Mouse (Mus musculus) testis, postnatal 10 days (tissue): ENCODE results near the gene Sh3d21.
"Not testable (repeated sequence)": the region's sequence is repeated elsewhere in the genome, so short reads cannot be mapped to it uniquely, and the experiment has no call there.

Experiments
- DNase-seq: peaks from one replicate; pipeline ENCODE4 v3.0.0; 2021; ENCODE audit warnings: low spot score

Sh3d21 gene

DNA sequence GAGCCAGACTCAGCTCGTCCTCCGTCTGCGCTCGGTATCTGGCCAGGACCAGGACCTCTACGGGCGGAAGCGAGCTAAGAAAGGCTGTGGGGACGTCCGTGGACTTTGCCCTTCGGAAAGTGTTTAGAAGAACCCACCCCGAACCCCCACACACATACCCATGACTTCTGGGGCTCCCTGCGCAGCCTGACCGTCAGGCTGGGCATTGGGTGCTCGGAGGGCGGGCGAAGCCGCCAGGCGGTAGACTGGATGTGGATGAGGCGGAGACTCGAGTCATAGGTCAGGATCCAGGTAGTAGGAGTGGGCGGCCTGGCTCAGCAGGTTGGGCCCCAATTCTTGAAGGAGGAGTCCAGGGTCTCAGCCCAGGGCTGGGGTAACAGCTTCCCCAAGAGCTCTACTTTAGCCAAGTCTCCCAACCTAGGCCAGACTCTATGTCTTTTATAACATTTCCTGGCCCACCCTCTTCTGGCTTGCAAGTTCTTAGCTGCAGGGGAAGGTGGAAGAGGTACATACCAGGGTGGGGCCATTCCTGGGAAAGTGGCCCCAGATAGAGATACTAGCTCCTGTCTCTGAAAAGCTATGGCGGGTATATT lies at the start of gene Sh3d21:
Gene Sh3d21 (minus strand): TSS at position 425 of the 593 bp plus-strand sequence.
- DNase-seq = no peak

DNA sequence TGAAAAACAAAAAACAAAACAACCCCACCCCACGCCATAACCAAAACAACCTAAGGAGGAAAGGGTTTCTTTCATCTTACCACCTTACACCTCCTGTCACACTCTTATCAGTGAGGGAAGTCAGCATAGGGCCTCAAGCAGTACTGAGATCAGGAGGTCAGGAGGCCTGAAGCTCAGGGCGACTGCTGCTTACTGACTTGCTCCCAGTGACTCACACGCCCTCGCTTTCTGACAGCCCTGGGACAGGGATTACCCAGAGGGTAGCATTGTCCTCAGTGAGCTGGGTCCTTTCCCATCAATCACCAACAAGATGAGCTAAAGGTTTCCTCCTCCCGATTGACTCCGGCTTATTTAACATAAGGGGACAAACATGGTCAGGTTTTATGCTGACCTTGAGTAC lies 43.8 kb upstream of the Sh3d21 start:
- no peak for DNase-seq

DNA sequence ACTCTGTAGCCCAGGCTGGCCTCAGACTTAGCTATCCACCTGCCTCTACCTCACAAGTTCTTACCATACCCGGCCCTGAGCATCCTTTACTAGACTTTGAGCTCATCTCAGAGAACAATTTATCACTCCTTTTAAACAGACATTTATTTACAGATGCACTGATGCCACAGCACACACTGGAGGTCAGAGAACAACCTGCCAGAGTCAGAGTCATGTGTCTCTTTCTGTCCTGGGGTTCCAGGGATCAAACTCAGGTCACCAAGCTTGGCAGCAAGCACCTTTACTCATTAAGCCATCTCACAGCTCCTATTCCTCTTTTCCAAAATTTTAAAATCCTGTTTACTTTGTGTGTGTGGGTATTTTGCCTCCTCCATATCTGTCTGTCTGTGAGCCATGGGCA lies 42.1 kb upstream of the Sh3d21 start:
- no peak for DNase-seq

DNA sequence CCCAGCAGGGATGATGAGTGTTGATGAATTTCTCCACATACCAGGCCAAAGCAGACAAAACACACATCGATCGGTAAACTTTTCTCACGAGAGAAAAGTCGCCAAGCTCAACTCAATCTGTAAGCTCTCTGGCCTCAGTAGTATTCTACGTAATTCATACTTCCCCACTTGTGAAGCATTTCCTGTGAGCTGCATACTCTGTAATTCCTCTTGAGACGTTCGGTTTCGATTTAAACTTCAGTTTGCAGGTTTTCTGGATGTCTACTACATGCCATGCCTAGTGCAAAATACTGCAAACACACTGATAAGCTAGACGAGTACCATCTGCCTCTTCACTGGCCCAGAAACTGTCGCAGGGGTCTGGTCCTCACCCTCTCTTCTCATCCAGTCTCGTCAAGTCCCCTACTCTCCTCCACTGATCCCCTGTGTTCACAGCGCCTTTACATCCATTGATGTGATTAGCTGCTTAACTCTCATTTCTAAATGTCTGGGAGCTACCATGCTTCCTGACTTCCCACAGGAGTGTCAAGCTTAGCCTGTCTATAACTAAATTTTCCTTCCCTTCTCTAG lies 41.5 kb upstream of the Sh3d21 start:
- DNase-seq = no peak

DNA sequence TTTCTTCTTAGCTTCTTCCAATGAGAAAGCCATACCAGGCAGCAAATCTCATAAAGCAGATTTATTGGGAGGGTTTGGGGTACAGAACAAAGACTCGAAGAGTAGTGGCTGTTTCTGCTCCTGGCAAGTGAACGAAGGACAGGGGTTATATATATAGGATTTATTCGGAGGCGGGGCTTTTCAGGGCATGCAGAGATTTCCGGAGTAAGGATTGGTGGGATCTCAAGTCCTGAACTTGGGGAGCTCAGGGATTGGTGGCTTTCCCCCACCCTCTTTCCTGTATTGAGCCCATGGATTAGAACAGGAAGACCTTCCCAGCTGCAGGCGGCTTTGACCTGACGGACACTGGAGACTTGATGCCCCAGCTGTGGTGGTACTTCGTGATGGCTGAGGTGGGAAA lies 40.7 kb upstream of the Sh3d21 start:
- DNase-seq = no peak

DNA sequence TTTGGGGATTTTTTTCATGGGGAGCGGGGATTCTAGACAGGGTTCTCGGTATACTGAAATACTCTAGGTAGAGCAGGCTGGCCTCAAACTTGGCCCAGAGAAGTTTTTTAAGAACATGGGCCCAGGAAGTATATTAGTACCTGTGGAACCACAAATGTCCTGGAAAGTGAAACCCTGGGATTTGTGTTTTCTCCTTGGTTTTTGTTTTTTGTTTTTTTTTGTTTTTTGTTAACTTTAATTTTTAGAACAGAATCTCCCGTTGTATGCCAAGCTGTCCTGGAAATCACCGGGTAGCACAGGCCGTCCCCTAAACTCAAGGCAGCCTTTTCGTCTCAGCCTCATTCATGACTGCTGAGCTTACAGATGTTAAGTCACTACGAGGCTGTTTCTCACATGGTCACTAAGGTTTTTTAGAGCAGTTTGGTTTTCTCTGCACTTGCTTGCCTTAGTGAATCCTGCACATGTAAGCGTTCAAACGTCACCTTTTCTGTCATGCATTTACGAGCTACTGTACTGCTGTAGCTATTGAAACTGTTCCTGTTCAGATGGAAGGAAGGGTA lies 40.1 kb upstream of the Sh3d21 start:
- no peak for DNase-seq

DNA sequence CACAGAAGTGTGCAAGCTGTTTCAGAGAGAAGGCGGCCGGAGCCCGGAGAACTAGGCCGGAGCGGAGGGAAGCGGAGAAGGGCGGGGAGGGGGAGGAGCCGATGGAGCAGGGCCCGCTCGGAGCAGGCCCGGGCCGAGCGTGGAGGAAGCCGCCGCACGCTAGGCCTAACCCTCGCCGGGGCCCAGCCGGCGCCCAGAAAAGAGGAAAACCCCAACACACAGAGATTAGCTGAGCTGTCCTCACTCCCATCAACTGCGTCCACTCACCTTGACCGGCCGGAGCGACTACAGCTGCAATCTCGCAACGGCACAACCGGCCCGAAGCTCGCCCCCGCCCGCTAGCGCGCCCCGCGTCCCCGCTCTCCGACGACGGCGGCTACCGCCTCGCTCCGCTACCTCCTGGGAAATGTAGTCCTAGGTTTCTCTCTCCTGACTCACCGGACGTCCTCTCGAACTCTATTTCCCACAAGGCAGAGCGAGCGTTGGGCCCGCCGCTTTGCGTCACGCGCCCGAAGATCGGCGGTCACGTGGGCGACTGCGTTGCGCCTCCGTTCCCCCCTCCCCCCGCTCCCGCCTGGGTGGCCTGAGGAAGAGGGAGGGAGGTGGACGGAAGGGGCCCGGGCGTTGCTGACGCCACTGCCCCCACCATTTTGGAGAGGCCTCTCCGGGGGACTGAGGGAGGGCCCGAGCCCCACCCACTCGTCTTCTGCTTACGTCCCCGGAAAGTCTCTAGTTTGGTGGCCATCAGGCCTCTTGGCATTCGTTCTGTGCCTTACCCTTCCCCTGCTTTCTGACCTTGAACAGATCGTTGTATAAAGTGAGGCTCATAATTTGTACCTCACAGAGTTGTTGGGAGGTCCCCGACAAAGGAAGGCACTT lies 39.3 kb upstream of the Sh3d21 start, which contains the start of gene Thrap3:
Gene Thrap3 (minus strand): TSS at position 458 of the 879 bp plus-strand sequence.
- peak; percentile 99 for DNase-seq

DNA sequence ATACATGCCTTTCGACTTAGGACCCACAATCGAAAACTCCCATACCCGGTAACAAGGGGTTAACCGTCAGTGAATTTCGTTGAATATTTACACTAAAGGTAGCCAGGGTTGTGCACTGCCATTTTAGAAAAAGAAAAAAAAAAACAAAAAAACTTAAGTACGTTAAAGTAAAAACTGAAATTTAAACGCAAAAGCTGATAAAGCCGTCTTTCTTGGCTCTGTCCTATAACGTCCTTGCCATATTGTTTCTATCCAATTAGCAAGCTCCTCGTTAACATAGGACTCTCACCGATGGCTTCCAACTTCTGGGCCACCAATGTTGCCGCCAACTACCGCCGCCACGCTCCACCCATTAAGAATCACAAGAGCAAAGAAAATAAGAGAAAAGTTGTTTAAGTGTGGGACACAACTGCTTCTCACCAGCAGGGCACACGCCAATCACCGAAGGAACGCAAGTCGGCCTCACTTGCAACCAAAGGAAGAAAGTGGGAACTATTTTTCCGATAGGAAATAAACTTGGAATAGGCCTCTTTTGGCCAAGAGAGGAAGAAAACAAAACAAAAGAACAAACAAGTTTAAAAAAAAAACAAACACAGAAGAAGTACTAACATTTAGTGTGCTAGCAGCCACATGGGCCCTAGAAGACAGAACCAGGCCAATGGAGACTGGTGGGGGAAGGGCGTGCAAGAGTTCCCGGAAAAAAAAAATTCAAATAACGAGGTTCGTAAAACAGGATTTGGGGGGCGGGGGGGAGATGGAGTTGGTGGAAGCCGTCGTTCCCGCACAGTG lies 38.4 kb upstream of the Sh3d21 start:
- peak; percentile 66 for DNase-seq

DNA sequence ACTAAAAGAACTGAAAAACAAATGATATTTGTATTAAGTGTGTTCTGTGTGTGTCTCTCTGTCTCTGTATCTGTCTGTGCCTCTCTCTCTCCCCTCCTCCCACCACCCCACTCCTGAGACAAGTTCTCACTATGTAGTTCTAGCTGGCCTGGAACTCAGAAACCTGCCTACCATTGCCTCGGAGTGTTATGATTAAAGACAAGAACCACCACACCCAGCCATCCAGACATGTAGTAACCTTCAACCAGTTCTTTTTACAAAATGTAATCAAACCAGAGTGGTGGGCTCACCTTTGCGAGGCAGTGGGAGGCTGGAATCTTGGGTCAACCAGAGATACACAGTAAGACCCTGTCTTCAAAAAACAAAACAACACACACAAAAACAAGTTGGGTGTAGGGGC lies 37.4 kb upstream of the Sh3d21 start:
- DNase-seq = no peak

DNA sequence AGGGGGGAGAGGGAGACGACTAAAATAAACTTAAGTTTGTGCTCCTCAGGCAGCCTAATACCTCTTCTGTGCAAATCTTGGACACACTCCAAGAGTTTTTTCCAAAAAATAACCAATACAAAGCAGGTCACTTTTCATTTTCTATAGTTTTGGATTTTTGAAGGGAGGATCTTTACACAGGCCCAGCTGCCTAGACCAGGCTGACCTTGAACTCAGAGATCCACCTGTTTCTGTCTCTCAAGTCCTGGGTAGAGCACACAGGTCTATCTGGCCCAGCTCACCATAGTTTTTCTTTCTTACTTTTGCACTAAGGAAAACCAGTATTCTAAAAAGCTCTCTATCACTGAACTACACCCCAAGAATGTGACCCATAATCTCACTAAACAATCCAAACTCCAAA lies 36.7 kb upstream of the Sh3d21 start:
- no peak for DNase-seq

DNA sequence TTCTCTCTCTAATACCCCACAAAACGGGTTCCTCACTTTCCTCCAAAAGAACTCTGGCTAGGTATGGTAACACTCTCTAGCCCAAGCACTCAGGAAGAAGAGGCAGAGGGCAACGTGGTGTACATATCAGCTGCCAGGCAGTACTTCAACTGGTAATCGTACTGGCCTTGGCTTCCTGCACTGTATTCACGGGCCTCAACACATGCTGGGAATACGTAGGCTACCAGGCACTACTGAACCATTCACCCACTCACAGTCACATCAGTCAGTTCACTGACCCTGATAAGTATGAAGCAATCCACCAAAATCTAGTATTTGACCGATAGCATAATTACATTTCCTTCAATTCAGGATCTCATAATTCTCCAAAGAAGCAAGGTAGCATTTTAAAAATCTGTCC lies 36.3 kb upstream of the Sh3d21 start:
- DNase-seq = no peak

DNA sequence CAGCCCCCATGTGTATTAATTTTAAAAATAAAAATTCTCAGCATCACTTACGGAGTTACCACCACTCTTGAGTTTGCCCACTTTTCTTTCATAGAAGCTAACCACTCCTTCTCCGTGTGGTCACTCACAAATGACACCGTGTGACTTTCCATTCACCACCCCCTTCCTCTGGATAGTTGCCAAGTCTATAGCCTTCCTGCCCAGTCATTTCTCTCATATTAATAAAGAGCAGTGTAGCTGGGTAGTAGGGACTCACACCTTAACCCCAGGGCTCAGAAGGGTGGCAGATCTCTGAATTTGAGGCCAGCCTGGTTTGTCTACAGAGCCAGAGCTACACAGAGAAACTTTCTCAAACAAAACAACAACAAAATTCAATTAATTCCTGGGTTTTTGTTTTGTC lies 34.2 kb upstream of the Sh3d21 start:
- DNase-seq = no peak

DNA sequence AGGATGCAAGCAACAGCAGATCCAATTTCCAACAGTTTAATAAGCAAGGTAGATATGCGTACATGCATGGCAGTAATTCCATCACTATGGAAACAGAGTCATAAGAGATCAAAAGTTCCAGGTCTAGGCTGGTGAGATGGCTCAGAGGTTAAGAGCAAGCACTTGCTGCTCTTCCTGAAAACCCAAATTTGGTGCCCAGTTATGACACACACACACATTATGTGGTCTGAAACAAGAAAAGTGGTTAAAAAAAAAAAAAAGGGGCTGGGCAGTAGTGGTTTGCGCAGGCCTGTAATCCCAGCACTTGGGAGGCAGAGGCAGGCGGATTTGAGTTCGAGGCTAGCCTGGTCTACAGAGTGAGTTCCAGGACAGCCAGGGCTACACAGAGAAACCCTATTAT lies 31.6 kb upstream of the Sh3d21 start:
- DNase-seq = no peak

DNA sequence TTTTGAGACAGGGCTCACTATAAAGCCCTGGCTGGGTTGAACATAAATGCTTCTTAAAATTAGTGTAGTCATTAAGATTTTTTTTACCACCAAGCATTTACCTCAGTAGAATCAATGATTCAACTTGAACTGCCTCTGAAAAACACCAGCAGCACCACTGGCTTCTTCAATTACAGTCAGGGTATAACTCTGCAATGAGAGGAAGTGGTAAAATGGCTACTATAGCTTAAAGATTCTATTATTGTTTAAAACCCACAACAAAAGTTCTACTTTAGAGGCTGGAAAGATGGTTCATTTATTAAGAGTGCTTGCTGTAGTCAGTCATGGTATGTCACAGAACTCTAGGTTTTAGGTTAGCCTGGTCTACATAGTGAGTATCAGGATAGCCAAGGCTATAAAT lies 30.9 kb upstream of the Sh3d21 start:
- no peak for DNase-seq

DNA sequence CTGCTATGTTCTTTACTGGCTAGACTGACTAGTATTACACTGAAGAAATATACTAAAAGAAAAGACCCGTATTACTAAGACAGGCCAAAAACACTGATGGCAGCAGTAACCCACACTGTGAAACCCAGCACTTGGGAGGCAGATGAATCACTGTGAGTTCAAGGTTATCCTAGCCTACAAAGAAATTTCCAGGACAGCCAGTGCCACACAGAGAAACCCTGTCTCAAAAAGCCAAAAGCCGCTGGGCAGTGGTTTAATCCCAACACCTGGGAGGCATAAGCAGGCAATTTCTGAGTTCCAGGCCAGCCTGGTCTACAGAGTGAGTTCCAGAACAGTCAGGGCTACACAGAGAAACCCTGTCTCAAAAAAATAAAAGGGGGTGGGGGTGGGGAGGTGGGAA lies 27.3 kb upstream of the Sh3d21 start:
- no peak for DNase-seq

DNA sequence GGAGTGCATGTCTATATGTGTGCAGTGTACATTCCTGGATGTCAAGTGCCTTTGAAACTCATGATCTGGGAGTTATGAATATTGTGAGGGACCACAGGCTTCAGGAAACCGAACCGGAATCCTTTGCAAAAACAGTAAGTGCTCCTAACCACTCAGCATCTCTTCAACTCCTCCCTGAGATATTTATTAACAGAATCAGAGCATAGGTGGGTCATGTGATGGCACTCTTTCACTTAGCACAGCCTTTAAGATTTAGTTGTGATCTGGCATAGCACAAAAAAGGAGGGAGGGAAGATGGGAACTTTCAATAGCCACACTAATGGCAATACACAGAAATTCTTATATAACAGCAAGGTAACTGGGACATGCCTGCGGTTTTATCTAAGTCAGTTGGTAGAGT lies 23.8 kb upstream of the Sh3d21 start:
- no peak for DNase-seq

DNA sequence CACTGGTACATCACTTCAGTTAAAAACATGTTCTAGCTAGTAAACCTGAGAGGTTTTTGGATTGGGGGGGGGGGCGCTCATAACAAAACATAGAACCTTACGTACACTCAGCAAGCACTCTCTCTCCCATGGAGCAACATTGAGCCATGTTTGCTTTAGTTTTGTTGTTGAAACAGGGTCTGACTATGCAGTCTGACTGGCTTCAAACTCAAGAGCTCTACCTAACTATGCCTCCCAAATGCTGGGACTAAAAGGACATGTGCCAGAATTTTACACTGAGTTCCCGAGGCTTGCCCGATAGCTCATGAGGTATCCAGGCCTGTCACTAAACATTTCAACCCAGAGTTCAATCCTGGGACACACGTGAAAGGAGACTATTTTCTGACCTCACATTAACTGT lies 19.7 kb upstream of the Sh3d21 start:
- DNase-seq = no peak

DNA sequence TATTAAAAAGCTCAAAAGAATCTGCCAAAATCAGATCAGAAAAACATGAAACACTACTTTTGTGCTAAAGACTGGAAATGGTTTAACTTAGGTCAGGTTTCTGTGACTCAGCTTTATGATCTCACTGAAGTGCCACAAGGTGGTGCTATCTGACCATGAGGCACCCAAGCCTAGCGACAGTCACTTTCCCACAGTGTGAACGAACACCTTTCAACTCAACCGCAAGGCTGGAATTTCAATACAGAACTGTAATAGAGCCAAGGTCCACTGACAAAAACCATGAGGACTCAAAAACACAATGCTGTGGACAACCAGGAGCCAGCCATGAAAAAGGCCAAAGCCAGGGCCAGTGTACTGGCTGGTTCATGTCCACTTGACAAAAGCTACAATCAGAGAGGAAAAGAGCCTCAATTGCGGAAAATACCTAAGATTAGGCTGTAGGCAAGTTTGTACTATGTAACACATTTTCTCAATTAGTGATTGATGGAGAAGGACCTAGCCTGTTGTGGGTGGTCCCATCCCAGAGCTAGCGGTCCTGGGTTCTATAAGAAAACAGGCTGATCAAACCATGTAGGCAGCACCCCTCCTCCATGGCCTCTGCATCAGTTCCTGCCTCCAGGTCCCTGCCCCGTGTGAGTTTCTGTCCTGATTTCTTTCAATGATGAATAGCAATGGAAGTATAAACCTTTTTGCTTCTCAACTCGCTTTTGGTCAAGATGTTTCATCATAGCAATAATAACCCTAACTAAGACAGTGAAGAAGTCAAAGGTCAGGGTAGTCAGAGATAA lies 18.1 kb upstream of the Sh3d21 start:
- no peak for DNase-seq

DNA sequence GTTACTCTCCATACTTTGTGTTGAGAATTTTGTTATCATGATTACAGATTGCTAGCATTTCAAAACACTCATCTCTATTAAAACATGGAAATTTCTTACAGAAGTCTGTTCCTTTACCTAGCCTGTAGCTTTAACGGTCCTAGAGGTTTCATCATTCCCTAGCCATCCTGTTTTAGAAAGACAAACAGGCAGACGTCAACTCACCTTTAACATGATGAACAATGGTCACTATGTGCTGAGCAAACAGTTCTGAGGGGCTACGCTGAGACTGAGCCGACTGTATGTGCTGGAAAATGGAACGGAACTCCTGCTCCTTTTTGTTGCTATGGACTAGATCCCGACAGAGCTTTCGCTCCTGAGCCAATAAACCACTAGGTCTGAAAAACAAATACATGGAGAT lies 12.7 kb upstream of the Sh3d21 start:
- not testable (repeated sequence) for DNase-seq

DNA sequence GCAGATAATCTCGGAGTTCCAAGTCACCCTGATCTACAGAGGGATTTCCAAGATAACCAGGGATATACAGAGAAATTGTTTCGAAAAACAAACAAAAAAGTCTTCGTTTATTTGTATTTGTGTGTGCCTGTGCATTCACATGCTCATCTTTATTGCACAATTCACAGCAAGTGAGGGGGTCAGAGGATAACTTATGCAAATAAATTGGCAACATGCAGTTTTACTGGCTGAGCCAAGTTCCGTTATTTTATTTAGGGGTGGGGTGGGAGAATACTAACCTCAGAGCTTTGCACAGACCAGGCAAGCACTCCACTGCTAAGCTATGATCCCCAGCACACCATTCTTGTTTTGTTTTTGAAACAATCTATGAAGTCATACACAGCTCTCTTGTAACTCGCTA lies 10.5 kb upstream of the Sh3d21 start:
- no peak for DNase-seq

DNA sequence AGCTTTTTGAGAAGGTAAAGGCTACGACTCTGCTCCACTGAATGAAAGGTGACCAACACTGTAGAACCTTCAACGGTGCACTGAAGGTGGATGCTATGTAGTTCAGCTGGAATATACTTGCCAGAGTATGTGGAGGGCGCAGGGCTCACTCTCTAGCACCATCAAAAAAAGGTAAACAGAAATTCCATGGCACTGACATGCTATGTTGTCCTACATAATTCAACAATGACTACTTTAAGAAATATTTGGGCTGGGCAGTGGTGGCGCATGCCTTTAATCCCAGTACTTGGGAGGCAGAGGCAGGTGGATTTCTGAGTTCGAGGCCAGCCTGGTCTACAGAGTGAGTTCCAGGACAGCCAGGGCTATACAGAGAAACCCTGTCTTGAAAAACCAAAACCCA lies 7.4 kb upstream of the Sh3d21 start:
- DNase-seq = not testable (repeated sequence)
